Mouse (Mus musculus): ENCODE measurements at regions not wholly inside any gene's neighbourhood (a gene's known extent, or its start where the extent isn't known, plus 50 kb on each side); places are given as distances from the start of the nearest gene placed in this dataset.

DNA sequence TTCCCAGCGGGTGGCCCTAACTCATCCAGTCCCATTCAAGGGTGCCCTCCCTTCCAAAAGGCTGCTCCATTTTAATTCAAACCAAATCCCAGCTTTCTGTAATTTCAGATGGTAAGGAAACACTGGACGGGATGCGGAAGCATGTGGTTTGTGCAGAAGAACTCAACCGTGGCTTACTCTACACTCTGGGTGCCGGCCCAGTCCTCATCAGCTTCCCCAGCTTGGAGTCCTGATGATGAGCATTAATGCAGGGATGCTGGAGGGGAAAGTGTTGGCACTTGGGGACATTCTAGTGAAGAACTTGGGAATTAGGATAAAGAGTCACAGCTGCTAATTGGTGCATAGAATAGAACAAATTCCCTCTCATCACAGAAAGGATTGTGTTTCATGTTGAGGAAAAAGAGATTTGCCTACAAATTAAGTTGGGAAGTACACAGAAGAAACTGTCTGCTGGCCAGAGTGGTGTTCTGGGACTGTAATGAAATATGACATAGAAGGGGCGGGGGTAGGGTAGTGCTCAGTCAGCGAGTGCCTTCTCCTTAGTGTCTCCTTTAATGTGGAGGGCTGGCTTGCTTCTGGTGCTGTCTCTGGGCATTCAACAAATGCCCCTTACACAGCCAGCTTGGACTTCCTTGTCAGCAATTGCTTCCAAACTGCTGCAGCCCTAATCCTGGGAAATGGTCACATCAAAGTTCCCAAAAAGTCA lies 285.0 kb upstream of the Bmper start:
- no peak for TF ChIP-seq GATA4 (IDR thresholded peaks at IDR 0.05; ENCODE audit: insufficient replicate concordance, low read length)

DNA sequence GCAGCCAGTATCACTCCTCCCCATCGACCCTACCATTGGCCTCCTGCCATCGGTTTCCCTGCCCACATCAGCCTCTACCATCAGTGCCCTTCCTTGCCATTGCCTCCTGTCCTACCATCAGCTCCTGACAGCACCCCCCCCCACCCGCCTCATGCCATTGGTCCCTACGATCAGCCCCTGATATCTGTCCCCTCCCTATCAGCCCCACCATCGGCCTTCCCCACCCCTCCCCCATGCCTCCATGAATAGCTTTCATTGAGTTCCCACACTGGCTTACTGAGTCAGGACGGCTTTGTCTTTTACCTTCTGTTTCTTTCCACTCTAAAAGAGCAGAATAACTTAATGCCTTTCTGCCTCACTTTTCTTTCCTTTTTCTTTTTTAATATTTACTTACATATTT lies 277.9 kb upstream of the Bmper start:
- TF ChIP-seq GATA4 (IDR thresholded peaks at IDR 0.05; ENCODE audit: insufficient replicate concordance, low read length), result no peak

DNA sequence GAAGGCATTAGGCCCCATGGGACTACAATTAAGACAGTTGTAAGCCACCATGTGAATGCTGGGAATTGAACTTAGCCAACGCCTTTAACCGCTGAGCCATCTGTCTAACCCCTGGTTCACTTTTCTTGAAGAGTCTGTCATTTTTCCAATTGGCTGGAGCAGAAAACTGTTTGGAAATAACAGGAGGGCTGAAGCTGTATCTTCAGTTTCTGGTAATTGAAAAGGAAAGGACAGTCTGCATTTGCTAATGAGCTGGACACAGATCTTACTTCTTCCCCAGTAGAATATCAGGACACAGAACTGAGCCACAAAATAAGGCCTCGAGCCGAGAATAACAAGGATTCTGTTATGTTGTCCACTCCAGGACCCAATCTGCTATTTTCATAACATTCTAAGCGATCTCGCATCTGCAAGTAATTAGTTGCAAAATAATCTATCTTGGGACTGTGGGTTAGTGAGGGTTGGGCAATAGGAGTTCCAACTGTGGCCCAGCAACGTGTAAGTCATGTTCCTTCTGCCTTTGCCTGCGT lies 277.4 kb upstream of the Bmper start:
- TF ChIP-seq GATA4 (IDR thresholded peaks at IDR 0.05; ENCODE audit: insufficient replicate concordance, low read length), result no peak

DNA sequence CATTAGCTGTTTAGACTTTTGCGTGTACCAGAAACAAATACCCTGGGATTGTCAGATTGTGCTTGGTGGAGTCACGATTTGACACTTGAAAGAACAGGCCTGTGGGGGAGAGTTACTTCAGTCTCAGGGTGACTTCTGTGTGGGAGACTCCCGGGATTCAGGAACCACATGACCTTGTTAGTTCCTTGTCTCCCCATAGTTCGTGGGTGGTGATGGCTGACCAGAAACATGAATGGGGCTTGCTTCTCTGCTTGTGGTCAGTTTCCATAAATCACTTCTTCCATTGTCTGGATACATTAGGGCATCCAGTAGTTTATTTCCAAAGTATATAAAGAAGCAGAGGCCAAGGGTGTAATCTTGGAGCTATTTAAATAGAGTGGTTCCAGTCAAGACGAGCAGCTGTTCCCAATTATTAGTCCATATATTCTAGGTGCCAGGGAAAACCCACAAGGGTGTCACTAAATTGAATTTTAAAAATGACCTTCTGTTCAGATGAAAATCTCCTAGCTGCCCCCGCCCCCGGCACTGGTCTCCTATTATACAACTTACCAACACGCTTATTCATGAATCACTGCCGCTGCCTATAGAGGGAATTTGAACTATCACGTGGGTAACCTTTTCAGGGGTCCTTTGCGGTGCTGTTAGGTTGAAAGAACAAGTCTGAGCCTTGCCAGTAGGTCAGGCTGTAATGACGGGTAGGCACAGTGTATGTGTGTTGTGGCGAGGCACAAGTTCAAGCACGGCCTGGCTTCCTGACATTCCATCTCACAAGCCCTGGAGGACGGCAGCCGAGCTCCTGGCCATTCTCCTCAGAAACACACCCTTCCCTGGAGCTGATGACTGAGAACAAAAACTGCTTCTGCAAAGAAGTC lies 270.1 kb upstream of the Bmper start:
- TF ChIP-seq GATA4 (IDR thresholded peaks at IDR 0.05; ENCODE audit: insufficient replicate concordance, low read length), result no peak

DNA sequence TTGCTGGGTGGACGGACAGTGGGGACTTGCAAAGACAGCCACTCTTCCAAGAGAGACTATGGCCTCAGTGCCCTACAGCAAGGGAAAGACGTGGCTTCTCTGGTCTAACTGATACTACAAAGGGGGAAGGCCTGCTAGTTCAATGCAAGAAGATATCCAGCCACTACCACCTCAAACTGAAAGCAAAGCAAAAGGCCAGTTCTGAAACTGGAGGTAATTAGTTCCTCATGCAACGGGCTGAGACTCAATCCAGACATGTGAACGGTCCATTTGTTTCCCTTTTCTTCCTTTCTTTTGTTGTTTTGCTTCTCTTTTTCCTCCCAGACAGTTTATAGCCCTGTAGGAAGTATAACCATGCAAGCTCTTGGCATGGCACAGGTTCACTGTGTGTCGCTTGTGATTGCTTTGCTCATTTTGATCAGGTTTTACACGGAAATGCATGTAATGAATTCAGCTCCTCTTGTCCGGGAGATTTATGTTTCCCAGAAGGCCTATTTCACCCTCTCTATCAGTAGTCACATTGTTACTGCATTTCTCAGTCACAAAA lies 260.5 kb upstream of the Bmper start:
- TF ChIP-seq GATA4 (IDR thresholded peaks at IDR 0.05; ENCODE audit: insufficient replicate concordance, low read length), result no peak

DNA sequence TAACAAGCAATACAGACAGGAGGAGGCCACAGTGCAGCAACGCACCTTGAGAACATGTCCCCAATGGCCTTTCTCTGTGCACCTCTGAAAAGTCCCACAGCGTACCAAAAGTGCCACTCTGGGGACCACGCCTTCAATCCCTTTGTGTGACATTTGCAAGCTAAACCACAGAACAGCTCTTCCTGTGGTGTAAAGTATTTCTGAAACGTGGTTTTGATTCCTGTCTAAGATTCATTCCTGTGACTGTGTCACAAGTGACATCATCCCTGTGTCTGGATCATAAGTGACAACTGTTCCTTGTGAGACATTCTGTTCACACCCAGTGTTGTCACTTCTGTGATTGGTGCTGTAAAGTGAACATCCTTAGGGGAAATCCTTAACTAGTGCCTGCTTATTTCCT lies 251.6 kb upstream of the Bmper start:
- TF ChIP-seq GATA4 (IDR thresholded peaks at IDR 0.05; ENCODE audit: insufficient replicate concordance, low read length), result no peak

DNA sequence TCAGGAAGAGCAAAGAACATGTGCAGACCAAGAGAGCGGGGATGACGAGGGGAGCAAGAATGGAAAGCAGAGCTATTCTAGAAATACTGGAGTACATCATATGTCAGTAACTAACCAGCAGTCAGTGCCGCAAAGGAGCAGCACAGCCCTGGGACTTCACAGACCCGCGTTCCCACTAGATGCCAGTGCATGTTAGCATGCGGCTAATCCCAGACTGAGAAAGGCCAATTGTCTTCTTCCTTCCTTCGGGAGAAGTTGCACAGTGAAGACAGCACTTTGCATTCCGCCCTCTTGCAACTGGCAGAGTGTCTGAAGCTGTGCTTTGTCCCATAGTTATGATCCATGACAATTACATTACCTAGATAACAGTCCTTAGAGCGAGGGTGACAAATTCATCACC lies 246.1 kb upstream of the Bmper start:
- no peak for TF ChIP-seq GATA4 (IDR thresholded peaks at IDR 0.05; ENCODE audit: insufficient replicate concordance, low read length)

DNA sequence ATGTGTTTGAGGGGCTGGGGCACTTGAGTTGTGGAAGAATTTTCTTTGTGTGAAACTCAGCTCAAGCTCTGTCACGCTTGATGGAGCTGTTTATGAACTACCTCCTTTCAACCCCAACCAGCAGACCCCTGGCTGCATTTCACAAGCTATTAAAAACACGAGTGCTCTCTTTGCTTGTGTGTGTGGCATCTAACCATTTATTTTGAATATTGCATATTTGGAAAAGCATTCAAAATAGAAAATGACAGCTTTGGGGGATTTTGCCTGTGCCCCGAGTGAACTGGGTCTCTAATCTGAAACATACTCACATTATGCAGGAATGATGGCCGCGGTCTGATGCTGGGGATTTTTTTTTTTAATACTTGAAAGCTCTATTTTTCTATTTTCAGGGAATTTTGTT lies 243.2 kb upstream of the Bmper start:
- TF ChIP-seq GATA4 (IDR thresholded peaks at IDR 0.05; ENCODE audit: insufficient replicate concordance, low read length), result no peak

DNA sequence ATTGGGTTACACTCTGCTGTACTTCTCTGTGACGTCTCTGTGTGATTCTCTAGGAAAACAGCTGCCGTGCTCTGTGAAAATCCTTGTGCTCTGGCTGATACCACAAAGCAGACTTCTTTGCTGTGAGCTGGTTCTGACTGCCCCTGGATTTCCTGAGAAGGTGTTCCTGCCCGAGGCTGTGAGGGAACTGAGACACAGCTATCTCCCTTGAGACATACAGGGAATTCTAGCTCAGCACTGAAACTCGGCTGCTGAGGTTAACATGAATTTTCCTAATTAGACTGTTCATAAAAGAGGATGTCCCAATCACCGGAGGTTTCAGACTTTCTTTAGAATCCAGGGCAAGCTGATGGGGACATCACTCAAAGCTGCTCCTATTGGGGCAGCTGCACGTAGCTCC lies 233.4 kb upstream of the Bmper start:
- TF ChIP-seq GATA4 (IDR thresholded peaks at IDR 0.05; ENCODE audit: insufficient replicate concordance, low read length), result no peak

DNA sequence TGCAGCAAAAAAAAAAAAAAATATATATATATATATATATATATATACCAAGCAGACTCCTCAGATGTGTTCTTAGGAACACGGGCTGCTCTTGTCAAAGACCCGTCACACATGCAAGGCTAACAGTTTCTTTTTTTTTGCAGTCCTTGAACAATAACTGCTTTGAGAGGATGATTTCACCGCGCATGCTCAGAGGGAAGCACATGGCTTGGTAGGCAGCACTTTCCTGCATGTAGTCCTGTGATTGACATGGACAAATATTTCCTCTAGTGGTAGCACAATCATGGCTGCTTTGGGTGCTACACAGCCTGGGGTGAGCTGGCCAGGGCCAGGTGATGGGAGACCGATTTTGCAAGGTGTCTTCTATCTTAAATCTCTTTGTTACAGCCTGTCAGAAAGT lies 229.3 kb upstream of the Bmper start:
- no peak for TF ChIP-seq GATA4 (IDR thresholded peaks at IDR 0.05; ENCODE audit: insufficient replicate concordance, low read length)

DNA sequence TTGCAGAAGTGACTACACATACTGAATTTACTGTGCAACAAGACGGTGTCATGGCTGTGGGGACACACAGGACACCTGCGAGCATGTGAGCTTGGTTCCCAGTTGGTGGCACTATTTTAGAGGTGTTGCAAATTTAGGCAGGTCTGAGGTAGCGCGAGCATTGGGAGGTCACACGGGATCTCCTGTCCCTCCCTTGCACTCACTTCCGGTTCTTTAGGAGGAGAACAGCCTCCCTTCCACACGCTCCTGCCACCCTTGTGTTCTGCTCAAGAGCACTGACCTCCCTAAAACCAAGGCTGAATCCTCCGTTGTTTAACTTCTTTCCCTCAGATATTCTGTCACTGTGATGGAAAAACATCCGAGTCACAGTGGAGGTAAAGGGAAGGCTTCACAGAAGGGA lies 227.3 kb upstream of the Bmper start:
- no peak for TF ChIP-seq GATA4 (IDR thresholded peaks at IDR 0.05; ENCODE audit: insufficient replicate concordance, low read length)

DNA sequence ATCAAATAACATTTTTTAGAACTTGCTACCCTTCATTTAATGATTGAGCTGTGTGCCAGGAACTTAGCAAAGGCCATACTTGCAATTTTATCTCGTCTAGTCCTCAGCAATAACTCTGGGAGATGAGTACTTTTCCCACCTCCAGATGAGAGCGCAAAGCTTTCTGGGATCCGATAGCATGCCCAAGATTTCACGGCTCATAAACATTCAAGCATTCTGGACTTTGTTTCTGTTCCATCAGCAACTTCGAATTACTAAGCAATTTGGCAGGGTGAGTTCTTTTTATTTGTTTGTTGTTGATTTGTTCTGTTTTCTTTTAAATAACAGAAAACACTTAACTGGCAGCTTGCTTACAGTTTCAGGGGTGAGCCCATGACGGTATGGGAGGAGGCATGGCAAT lies 224.6 kb upstream of the Bmper start:
- no peak for TF ChIP-seq GATA4 (IDR thresholded peaks at IDR 0.05; ENCODE audit: insufficient replicate concordance, low read length)

DNA sequence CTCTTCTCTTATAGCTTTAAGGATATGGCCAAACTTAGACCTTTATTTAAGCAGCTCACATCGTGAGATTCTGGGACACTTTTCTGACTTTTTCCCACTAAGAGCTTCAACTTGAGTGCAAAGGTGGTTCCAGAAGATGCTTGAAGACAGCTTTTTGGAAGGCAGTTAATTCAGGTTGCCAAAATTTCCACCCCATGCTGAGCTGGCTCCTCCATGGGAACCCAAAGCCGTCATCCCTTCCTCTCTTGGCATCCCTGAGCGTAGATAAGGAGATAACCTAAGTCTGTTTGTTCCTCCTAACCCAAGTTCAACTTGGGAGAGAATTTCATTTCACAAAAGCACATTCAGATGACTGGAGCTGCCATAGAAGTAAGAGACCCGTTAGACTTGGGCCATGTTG lies 223.7 kb upstream of the Bmper start:
- TF ChIP-seq GATA4 (IDR thresholded peaks at IDR 0.05; ENCODE audit: insufficient replicate concordance, low read length), result no peak

DNA sequence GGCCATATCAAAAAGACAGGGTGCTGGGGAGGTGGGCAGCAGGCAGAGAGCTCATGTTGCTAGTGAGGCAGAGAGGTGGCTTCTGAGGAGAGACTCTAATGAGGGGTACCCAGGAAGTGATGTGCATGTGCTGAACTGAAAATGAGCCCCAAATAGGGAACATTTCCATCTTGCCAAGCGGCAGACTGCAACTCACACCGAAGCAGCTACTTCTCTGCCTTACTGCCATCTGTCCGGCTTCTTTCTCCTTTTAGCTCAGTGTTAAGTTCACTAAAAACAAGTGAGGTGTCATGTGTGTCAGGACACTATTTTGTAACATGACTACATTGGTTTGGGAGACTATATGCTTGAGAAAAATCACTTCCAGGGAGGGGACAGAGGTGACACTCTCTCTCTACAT lies 222.7 kb upstream of the Bmper start:
- no peak for TF ChIP-seq GATA4 (IDR thresholded peaks at IDR 0.05; ENCODE audit: insufficient replicate concordance, low read length)

DNA sequence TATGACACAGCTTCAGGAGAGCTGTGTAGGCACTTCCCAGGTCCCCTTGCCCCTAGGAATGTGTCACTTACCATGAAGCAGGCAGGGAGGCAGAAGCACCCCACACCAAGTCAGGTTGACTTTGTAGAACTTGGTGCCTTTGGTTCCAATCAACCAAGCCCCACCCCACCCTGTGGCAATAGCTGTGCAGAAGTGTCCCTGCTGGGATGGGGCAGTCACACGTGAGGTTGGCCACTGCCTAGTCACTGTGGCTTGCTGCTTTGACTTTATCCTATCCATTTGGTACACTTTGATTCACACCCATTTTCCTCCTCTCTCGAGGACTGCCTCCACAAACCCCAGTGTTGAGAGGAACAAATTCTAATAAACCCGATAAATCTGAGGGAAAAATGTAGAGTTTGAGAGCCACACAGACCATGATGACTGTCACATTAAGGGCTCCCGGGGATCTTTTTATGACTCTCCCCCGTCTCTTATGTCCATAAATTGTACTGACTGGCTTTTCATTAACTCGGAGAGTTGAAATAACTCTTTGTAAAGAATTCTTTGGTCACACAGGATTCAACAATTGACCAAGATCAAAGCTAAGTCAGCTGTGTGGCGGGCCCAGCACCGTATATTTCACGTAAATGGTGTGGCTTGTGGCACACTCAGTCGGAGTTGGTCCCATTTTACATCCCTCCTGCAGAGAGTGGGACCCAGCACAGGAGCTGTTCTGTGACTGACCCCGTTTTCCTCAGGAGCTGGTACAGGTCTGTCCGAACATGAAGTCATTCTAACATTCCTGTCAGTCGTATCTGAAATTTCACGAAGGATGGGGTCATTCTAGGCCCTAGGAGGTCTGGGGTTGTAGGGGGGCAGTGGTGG lies 219.4 kb upstream of the Bmper start:
- TF ChIP-seq GATA4 (IDR thresholded peaks at IDR 0.05; ENCODE audit: insufficient replicate concordance, low read length), result no peak

Data from liver, adult (tissue).